Mouse (Mus musculus) lung, postnatal 0 days (tissue): Measurements from ENCODE around the gene Afdn.
"Not testable (repeated sequence)": the region's sequence is repeated elsewhere in the genome, so short reads cannot be mapped to it uniquely, and the experiment has no call there.

ENCODE experiments used
- CTCF ChIP-seq: IDR thresholded peaks from 2 replicates; pipeline ENCODE4 v1.5.1; 2016; ENCODE audit warnings: antibody characterized with exemption, mild to moderate bottlenecking
- EP300 ChIP-seq: IDR thresholded peaks from 2 replicates; pipeline ENCODE4 v1.6.1; 2016; ENCODE audit warnings: antibody characterized with exemption, mild to moderate bottlenecking, control low read depth

DNA sequence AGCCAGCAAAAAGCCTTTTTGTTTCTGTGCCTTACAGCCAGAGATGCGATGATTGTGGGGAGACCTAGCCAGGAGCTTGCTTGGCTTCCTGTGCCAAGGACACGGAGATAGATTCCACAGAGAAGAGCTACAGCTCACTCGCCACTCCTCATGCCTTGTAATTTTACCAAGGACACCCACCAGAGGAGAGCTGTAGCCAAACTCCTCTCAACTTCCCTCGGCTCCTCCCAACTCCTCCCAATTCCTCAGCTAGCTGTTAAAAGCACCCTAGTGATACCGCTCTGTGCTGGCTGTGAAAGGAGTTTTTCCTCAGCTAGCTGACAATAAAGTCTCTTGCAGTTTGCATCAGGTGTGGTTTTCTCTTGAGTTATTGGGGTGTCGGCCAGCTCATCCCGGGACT lies 93.5 kb downstream of the Afdn start:
- not testable (repeated sequence) for TF ChIP-seq CTCF, EP300
